Mouse (Mus musculus) myocyte (in vitro differentiated cells): ENCODE measurements around the gene Shank2.

Source experiments
- CEBPB ChIP-seq: IDR thresholded peaks from 2 replicates; pipeline ENCODE4 v1.6.1; 2011; ENCODE audit warnings: mild to moderate bottlenecking, moderate library complexity; ENCODE audit not compliant: poor library complexity, insufficient read depth, severe bottlenecking
- E2F4 ChIP-seq: IDR thresholded peaks from one replicate; pipeline ENCODE4 v1.6.1; 2011; ENCODE audit warnings: mild to moderate bottlenecking, control low read depth, moderate library complexity; ENCODE audit not compliant: insufficient read depth
- MAX ChIP-seq: IDR thresholded peaks from one replicate; pipeline ENCODE4 v1.6.1; 2011; ENCODE audit warnings: low read depth, mild to moderate bottlenecking, control low read depth
- MYOD1 ChIP-seq, 3 experiments: IDR thresholded peaks; one replicate each; pipeline ENCODE4 v1.6.1; 2011; ENCODE audit warnings: control low read depth in 2 of 3, low read depth in 2 of 3, mild to moderate bottlenecking in 2 of 3, moderate library complexity in 1 of 3; ENCODE audit not compliant: insufficient read length in 2 of 3, control insufficient read depth in 1 of 3
- MYOG ChIP-seq, 3 experiments: IDR thresholded peaks; one replicate each; pipeline ENCODE4 v1.6.1; 2011; ENCODE audit warnings: control low read depth in 2 of 3, low read depth in 2 of 3, mild to moderate bottlenecking in 2 of 3; ENCODE audit not compliant: insufficient read length in 2 of 3, control insufficient read depth in 1 of 3, insufficient read depth in 1 of 3
- POLR2A ChIP-seq: IDR thresholded peaks from one replicate; pipeline ENCODE4 v1.6.1; 2011; ENCODE audit warnings: low read depth, mild to moderate bottlenecking, control low read depth, moderate library complexity; ENCODE audit not compliant: insufficient read length
- POLR2AphosphoS2 ChIP-seq: IDR thresholded peaks from one replicate; pipeline ENCODE4 v1.6.1; 2011; ENCODE audit warnings: low read depth, control low read depth; ENCODE audit not compliant: insufficient read length
- REST ChIP-seq: IDR thresholded peaks from one replicate; pipeline ENCODE4 v1.6.1; 2011; ENCODE audit warnings: mild to moderate bottlenecking, control low read depth, moderate library complexity; ENCODE audit not compliant: insufficient read depth, insufficient read length
- SRF ChIP-seq: IDR thresholded peaks from one replicate; pipeline ENCODE4 v1.6.1; 2011; ENCODE audit warnings: low read depth; ENCODE audit not compliant: control insufficient read depth, insufficient read length
- TCF12 ChIP-seq: IDR thresholded peaks from one replicate; pipeline ENCODE4 v1.6.1; 2011; ENCODE audit warnings: mild to moderate bottlenecking, control low read depth; ENCODE audit not compliant: poor library complexity, insufficient read depth, severe bottlenecking
- TCF3 ChIP-seq: IDR thresholded peaks from one replicate; pipeline ENCODE4 v1.6.1; 2011; ENCODE audit warnings: low read depth, control low read depth; ENCODE audit not compliant: insufficient read length
- USF1 ChIP-seq: IDR thresholded peaks from one replicate; pipeline ENCODE4 v1.6.1; 2011; ENCODE audit warnings: low read depth, mild to moderate bottlenecking, control low read depth, moderate library complexity

- peak in 1 of 3 experiments; percentile 48 for TF ChIP-seq MYOD1 (IDR thresholded peaks at IDR 0.05; ENCODE audit: control insufficient read depth in 1 of 3, insufficient read length in 2 of 3, low read depth in 2 of 3)
- no peak for TF ChIP-seq POLR2A
- TF ChIP-seq CEBPB: no peak
- no peak for TF ChIP-seq E2F4
- no peak for TF ChIP-seq SRF
- no peak for TF ChIP-seq POLR2AphosphoS2
- TF ChIP-seq MYOG (IDR thresholded peaks at IDR 0.05; ENCODE audit: control insufficient read depth in 1 of 3, insufficient read depth in 1 of 3, insufficient read length in 2 of 3, low read depth in 2 of 3): peak in 2 of 3 experiments; percentile 32 to 72
- no peak for TF ChIP-seq USF1
- TF ChIP-seq TCF12: no peak
- TF ChIP-seq REST: no peak
- no peak for TF ChIP-seq MAX
- TF ChIP-seq TCF3: no peak
These were observed 457.2 kb downstream of the Shank2 start for GRCm38 (mm10) chr7:144458881-144459280.
